Mouse (Mus musculus): Measurements from ENCODE around the gene Kif22. TPM values are rescaled to one million over a fixed set of nuclear protein-coding genes. Genes with fewer than 3 reads are reported as not detected.

Kif22 gene
- total RNA-seq, 1 experiment from 2014 or later, result 1.4 TPM

GRCm38 (mm10) chr7:127065538-127065937 lies 23.3 kb upstream of the Kif22 start:
- no peak for ATAC-seq (ENCODE audit: extremely low read depth, insufficient number of reproducible peaks, low FRiP score, poor library complexity, severe bottlenecking)

- ATAC-seq (ENCODE audit: extremely low read depth, insufficient number of reproducible peaks, low FRiP score, poor library complexity, severe bottlenecking), result no peak
These were observed 12.8 kb upstream of the Kif22 start for GRCm38 (mm10) chr7:127055026-127055585.

- no peak for ATAC-seq (ENCODE audit: extremely low read depth, insufficient number of reproducible peaks, low FRiP score, poor library complexity, severe bottlenecking)
These were observed 11.0 kb downstream of the Kif22 start for GRCm38 (mm10) chr7:127031244-127031643.

- ATAC-seq (ENCODE audit: extremely low read depth, insufficient number of reproducible peaks, low FRiP score, poor library complexity, severe bottlenecking), result no peak
These were observed 12.1 kb downstream of the Kif22 start for GRCm38 (mm10) chr7:127030172-127030571.

- no peak for ATAC-seq (ENCODE audit: extremely low read depth, insufficient number of reproducible peaks, low FRiP score, poor library complexity, severe bottlenecking)
These were observed 14.4 kb downstream of the Kif22 start for GRCm38 (mm10) chr7:127027885-127028284.

GRCm38 (mm10) chr7:127026984-127027726 lies 15.1 kb downstream of the Kif22 start, which contains the start of gene Maz:
TSS of gene Maz (minus strand) at chr7:127027037.
- ATAC-seq (ENCODE audit: extremely low read depth, insufficient number of reproducible peaks, low FRiP score, poor library complexity, severe bottlenecking), result peak; percentile 79

- no peak for ATAC-seq (ENCODE audit: extremely low read depth, insufficient number of reproducible peaks, low FRiP score, poor library complexity, severe bottlenecking)
These were observed 15.7 kb downstream of the Kif22 start for GRCm38 (mm10) chr7:127026616-127026983.

- no peak for ATAC-seq (ENCODE audit: extremely low read depth, insufficient number of reproducible peaks, low FRiP score, poor library complexity, severe bottlenecking)
These were observed 16.1 kb downstream of the Kif22 start for GRCm38 (mm10) chr7:127026161-127026600.

- ATAC-seq (ENCODE audit: extremely low read depth, insufficient number of reproducible peaks, low FRiP score, poor library complexity, severe bottlenecking), result no peak
These were observed 16.6 kb downstream of the Kif22 start for GRCm38 (mm10) chr7:127025556-127026160.

- peak; percentile 37 for ATAC-seq (ENCODE audit: extremely low read depth, insufficient number of reproducible peaks, low FRiP score, poor library complexity, severe bottlenecking)
These were observed 17.3 kb downstream of the Kif22 start for GRCm38 (mm10) chr7:127024755-127025555.

- no peak for ATAC-seq (ENCODE audit: extremely low read depth, insufficient number of reproducible peaks, low FRiP score, poor library complexity, severe bottlenecking)
These were observed 18.2 kb downstream of the Kif22 start for GRCm38 (mm10) chr7:127023896-127024690.

- no peak for ATAC-seq (ENCODE audit: extremely low read depth, insufficient number of reproducible peaks, low FRiP score, poor library complexity, severe bottlenecking)
These were observed 19.0 kb downstream of the Kif22 start for GRCm38 (mm10) chr7:127023272-127023691.

GRCm38 (mm10) chr7:127022528-127023271 lies 19.6 kb downstream of the Kif22 start:
- no peak for ATAC-seq (ENCODE audit: extremely low read depth, insufficient number of reproducible peaks, low FRiP score, poor library complexity, severe bottlenecking)

- ATAC-seq (ENCODE audit: extremely low read depth, insufficient number of reproducible peaks, low FRiP score, poor library complexity, severe bottlenecking), result no peak
These were observed 20.4 kb downstream of the Kif22 start for GRCm38 (mm10) chr7:127021563-127022527.

GRCm38 (mm10) chr7:127020901-127021562 lies 21.2 kb downstream of the Kif22 start, which contains the start of the genes Gm42742 and Prrt2:
TSS of gene Gm42742 (minus strand) at chr7:127021097.
TSS of gene Prrt2 (minus strand) at chr7:127021211.
- ATAC-seq (ENCODE audit: extremely low read depth, insufficient number of reproducible peaks, low FRiP score, poor library complexity, severe bottlenecking), result no peak

- ATAC-seq (ENCODE audit: extremely low read depth, insufficient number of reproducible peaks, low FRiP score, poor library complexity, severe bottlenecking), result no peak
These were observed 21.8 kb downstream of the Kif22 start for GRCm38 (mm10) chr7:127020491-127020890.
